Mouse (Mus musculus) urinary bladder, postnatal 4 days (tissue): ENCODE measurements around the gene Rnf32.

Experiments used
- DNase-seq, 2 experiments: peaks; one replicate each; pipeline ENCODE4 v3.0.0; 2021 to 2022; ENCODE audit warnings: low spot score in 2 of 2

Gene Rnf32

GRCm38 (mm10) chr5:29195570-29196263 lies at the start of gene Rnf32:
Gene Rnf32 (plus strand): TSS chr5:29195992.
- peak; percentile 72 to 76 for DNase-seq

- no peak for DNase-seq
Observed at GRCm38 (mm10) chr5:29150146-29150545, 45.6 kb upstream of the Rnf32 start.

- no peak for DNase-seq
Observed at GRCm38 (mm10) chr5:29159849-29160248, 35.9 kb upstream of the Rnf32 start.

DNA sequence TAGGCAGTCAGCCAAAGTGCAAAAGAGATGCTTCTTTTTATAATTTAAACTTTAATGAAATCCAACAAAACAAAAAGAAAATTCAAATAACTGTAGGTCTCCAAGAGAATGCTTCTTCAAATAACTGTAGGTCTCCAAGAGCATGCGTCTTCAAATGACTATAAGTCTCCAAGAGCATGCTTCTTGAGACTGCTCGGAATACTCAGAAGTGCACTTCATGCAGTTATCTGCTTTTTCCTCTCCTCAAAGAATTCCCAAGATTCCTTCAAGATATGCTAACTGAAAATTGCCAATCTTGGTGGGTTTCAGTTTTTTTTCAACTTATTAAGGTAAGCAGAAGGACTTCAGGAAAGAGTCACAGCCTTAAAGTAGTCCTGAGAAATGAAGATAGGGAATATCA lies 28.8 kb upstream of the Rnf32 start:
- DNase-seq: no peak

DNA sequence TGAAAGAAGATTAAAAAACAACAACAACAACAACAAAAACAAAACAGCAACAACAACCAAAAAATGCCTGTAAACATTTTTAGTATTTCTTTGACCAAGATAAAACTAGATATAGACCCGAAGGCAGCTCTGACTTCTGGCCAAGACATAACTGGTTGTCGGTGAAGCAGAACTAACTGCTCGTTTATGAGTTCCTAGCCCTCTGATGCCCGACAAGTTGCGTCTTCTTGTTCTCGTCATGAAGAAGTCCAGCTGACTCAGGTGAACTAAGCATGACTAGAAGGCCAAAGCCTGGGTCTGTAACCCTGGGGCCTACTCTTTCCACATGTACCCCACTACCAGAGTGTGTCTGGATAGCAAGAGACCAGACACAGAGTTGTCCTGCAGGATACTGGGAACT lies 25.6 kb upstream of the Rnf32 start:
- DNase-seq: no peak

DNA sequence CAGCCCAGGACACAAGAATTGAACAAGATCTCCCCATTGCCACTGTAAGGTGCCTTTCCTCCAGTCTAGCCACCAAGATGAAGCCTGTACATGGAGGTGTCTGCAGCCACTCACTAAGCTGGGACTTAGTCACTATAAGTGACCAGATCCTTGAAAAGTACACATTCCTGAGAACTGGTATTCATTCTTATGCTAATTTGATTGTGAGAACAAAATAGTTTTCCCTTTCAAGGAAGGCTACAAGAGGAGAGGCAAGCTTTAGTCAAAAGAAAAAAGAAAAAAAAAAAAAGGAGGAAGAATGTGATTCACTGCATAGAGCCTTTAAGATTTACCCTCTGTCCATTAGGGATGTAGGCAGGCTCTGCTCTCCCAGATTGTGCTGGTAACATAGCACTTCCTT lies 24.6 kb upstream of the Rnf32 start:
- no peak for DNase-seq

DNA sequence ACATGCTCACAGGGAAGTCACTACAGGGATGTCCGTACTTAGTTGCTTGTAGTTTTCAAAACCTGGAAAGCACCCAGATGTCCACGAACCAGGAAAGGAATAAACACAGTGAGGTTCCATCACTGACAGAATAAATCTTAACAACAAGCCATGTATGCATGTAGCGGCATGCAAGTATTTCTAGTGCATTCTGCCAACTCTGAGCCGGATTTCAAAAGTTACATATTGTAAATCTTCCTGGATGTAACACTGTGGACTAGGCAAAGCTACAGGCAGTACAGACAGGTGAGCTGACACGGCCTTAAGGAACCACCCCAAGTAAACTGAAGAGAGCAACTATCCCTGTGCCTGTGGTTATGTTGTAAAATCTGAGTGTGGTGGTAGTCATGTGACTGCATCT lies 9.0 kb upstream of the Rnf32 start:
- no peak for DNase-seq

- no peak for DNase-seq
Observed at GRCm38 (mm10) chr5:29195231-29195569, 592 bp upstream of the Rnf32 start.

DNA sequence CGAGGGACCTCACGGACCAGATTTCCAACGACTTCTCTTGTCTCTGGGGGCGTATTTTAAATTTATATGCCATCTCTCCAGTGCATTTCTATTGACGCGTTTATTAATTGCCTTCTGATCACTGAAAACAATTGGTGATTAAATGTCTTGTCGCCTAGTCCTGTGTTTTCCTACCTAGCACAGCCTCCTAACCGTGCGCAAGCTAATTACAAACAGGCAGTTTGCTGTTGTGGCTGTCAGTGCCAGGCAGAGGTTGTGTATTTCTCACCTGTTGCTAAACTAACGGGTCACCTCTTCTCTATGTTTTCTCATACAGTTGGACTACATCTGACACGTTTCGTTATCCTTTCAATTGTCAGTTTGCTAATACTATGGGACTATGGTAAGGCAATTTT lies 469 bp downstream of the Rnf32 start:
- no peak for DNase-seq

GRCm38 (mm10) chr5:29197187-29197586 lies 1.4 kb downstream of the Rnf32 start:
- no peak for DNase-seq

- no peak for DNase-seq
Observed at GRCm38 (mm10) chr5:29198960-29199488, 3.2 kb downstream of the Rnf32 start.

- no peak for DNase-seq
Observed at GRCm38 (mm10) chr5:29199868-29200267, 4.1 kb downstream of the Rnf32 start.

- no peak for DNase-seq
Observed at GRCm38 (mm10) chr5:29205690-29206089, 9.9 kb downstream of the Rnf32 start.

- no peak for DNase-seq
Observed at GRCm38 (mm10) chr5:29211980-29212555, 16.3 kb downstream of the Rnf32 start.

GRCm38 (mm10) chr5:29217997-29218396 lies 22.2 kb downstream of the Rnf32 start:
- DNase-seq: no peak

- no peak for DNase-seq
Observed at GRCm38 (mm10) chr5:29224089-29224488, 28.3 kb downstream of the Rnf32 start.

DNA sequence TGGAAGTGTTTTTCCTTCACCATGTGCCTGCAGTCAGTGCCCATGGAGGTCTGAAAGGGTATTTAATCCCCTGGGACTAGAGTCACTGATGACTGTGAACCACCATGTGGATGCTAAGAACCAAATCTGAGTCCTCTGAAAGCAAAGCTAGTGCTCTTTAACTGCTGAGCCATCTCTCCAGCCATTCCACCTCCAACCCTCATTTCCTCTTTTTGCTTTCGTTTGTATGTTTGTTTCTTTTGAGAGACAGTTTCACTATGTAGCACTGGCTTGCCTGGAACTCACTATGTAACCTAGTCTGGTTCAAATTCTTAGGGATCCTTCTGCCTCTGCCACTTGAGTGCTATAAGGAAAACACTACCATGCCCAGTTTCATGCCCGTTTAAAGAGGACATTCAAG lies 34.7 kb downstream of the Rnf32 start:
- DNase-seq: no peak

DNA sequence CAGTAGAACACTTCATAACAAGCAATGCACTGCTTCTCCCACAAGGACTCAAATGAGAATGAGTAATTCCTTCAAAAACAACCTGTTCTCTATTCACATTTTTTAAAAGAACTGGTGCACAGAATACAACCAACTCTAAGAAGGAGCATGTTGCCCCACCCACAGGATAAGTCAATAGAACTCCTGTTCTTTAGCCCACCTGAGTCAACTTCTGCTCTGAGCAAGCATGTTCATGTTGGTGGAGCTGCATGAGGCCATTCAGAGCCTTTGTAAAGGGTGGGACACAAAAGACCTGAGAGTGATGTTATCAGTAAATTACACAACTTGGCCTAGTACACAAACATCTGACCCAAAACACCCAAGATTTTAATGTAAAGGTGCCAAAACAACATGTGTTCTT lies 42.6 kb downstream of the Rnf32 start:
- no peak for DNase-seq

GRCm38 (mm10) chr5:29244769-29245168 lies 49.0 kb downstream of the Rnf32 start:
- DNase-seq: no peak

DNA sequence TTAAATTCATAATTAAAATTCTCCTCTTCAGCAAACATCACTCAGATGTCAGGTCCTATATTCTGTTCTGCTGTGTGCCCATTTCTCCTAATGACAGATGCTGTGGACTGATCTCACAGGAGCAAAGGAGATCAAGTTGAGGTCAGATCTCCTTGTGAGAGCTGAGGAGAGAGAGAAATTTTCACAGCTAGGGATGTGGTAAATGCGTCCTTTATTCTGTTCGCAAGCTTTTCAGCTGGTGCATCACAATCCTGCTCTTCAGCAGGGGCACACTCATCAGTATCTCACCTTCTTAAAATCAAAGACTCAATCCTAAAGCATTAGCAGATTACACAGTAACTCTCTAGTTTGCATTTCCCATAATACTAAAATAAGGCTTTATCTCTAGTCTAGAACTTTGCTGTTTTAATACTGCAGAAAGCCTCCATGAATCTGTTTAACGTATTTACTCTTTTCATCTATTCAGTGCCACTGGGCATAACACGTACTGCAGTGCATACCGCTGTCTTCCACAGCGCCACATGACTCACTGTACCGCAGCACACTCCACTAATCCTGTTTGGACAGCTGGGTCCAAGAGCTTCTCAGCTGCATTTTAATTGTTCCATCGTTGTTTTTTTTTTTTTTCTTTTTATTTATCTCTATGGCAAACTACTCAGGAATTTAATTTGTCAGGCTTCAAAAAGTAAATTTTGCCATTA lies 55.2 kb downstream of the Rnf32 start:
- DNase-seq: no peak

DNA sequence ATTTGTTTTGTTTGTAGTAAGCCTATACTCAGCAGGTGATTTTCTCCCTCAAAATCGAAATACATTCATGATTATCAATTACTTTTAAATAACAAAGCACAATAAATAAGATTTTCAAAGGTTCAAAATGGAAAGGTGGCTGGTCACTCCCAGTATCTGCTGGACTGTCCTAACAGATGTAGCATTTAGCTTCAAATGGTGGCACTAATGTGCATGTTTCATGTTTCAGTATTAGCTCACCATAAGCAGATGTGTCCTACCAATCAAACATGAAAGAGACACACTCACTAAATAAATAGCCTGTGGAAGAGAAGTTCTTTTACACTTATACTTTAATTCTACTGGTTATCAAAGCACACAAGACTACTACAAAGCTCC lies 55.7 kb downstream of the Rnf32 start:
- DNase-seq: no peak

DNA sequence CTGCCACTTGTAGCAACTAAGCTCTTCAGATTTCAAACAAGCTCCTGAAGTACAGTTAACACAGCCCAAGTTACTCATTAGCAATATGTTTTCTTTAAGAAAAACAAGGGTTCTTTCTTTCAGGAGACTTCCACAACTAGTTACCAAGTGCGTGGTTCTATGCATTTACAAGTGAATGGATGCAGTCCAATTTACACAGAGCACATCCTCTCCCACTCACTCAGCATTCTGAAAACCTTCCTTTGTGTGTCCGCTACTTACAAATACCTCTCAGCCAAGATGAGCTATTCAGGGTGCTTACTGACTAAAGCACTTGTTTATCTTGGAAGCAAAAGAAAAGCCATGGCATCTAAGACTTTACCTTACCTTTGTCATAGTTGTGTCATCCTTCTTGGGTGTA lies 58.1 kb downstream of the Rnf32 start:
- no peak for DNase-seq

GRCm38 (mm10) chr5:29270879-29271278 lies 75.1 kb downstream of the Rnf32 start:
- DNase-seq: no peak
